Mouse (Mus musculus): Measurements from ENCODE around the gene Trim23. TPM values are rescaled to one million over a fixed set of nuclear protein-coding genes. Genes with fewer than 3 reads are reported as not detected.
"Not testable (repeated sequence)": the region's sequence is repeated elsewhere in the genome, so short reads cannot be mapped to it uniquely, and the experiment has no call there.

Trim23 gene
- polyA plus RNA-seq, 1 experiment: 4.0 TPM

GRCm38 (mm10) chr13:104187357-104187756 is 8.8 kb downstream of the Trim23 start:
- DNase-seq: no peak
- Histone ChIP-seq H3K27me3 (replicated peaks; ENCODE audit: control insufficient read depth, insufficient read depth, low read length) (no peaks in the 10 kb centered on the region), H3K4me3 (ENCODE audit: insufficient read depth, low read depth, low read length) (no peak overlapping the region), H3K36me3 (ENCODE audit: control insufficient read depth, insufficient read depth, low read length) (no peaks in the 10 kb centered on the region; the same call in none of the 2 replicates), H3K4me1 (ENCODE audit: control insufficient read depth, insufficient read depth, low read length) (no peaks in the 10 kb centered on the region), H3K27ac (ENCODE audit: insufficient read depth, low read depth, low read length) (no peak overlapping the region)
- 79% methylated on average over 4 of the region's 4 CpGs for WGBS
- TF ChIP-seq POLR2A (IDR thresholded peaks at IDR 0.05; ENCODE audit: low read depth, low read length) (no peak), CTCF (conservative IDR thresholded peaks at IDR 0.05; ENCODE audit: insufficient read depth, insufficient read length, low read depth, low read length) (no peak)

GRCm38 (mm10) chr13:104195891-104196290 is 17.3 kb downstream of the Trim23 start:
- H3K36me3 ChIP-seq (ENCODE audit: control insufficient read depth, insufficient read depth, low read length); H3K4me1 ChIP-seq (ENCODE audit: control insufficient read depth, insufficient read depth, low read length); H3K27ac ChIP-seq (ENCODE audit: insufficient read depth, low read depth, low read length); H3K27me3 ChIP-seq (replicated peaks; ENCODE audit: control insufficient read depth, insufficient read depth, low read length); H3K4me3 ChIP-seq (ENCODE audit: insufficient read depth, low read depth, low read length); DNase-seq: not testable (repeated sequence)

- WGBS: 45% methylated on average over 1 of the region's 1 CpGs
- no peaks in the 10 kb centered on the region for H3K27me3 ChIP-seq (replicated peaks; ENCODE audit: control insufficient read depth, insufficient read depth, low read length)
- H3K4me1 ChIP-seq (ENCODE audit: control insufficient read depth, insufficient read depth, low read length): no peaks in the 10 kb centered on the region
- H3K4me3 ChIP-seq (ENCODE audit: insufficient read depth, low read depth, low read length): no peak overlapping the region
- TF ChIP-seq CTCF (conservative IDR thresholded peaks at IDR 0.05; ENCODE audit: insufficient read depth, insufficient read length, low read depth, low read length) (no peak), POLR2A (IDR thresholded peaks at IDR 0.05; ENCODE audit: low read depth, low read length) (no peak)
- DNase-seq: no peak
- H3K27ac ChIP-seq (ENCODE audit: insufficient read depth, low read depth, low read length): no peak overlapping the region
- H3K36me3 ChIP-seq (ENCODE audit: control insufficient read depth, insufficient read depth, low read length): peaks cover 9% of the 10 kb centered on the region
Measured at GRCm38 (mm10) chr13:104204313-104204712, 25.7 kb downstream of the Trim23 start.

GRCm38 (mm10) chr13:104227478-104227877 is 48.9 kb downstream of the Trim23 start:
- WGBS: 16% methylated on average over 3 of the region's 3 CpGs
- peaks cover 1% of the 10 kb centered on the region; the same call in 1 of the 2 replicates for H3K36me3 ChIP-seq (ENCODE audit: control insufficient read depth, insufficient read depth, low read length)
- H3K4me3 ChIP-seq (ENCODE audit: insufficient read depth, low read depth, low read length): 0 out of 2 replicates have a peak overlapping the region, but pooled peaks have one; percentile 10
- no peak overlapping the region for H3K27ac ChIP-seq (ENCODE audit: insufficient read depth, low read depth, low read length)
- H3K4me1 ChIP-seq (ENCODE audit: control insufficient read depth, insufficient read depth, low read length): peaks cover 3% of the 10 kb centered on the region; the same call in 1 of the 2 replicates
- DNase-seq: no peak
- no peak for TF ChIP-seq CTCF (conservative IDR thresholded peaks at IDR 0.05; ENCODE audit: insufficient read depth, insufficient read length, low read depth, low read length)
- no peaks in the 10 kb centered on the region for H3K27me3 ChIP-seq (replicated peaks; ENCODE audit: control insufficient read depth, insufficient read depth, low read length)

GRCm38 (mm10) chr13:104228384-104229066 is 49.9 kb downstream of the Trim23 start, which contains the start of the genes Cenpk and Ppwd1:
Cenpk (plus strand) TSS chr13:104228611.
Ppwd1 (minus strand) TSS chr13:104228843.
- Histone ChIP-seq H3K27me3 (replicated peaks; ENCODE audit: control insufficient read depth, insufficient read depth, low read length) (no peaks in the 10 kb centered on the region), H3K4me3 (ENCODE audit: insufficient read depth, low read depth, low read length) (peak within 1 kb of the TSS; percentile 90), H3K27ac (ENCODE audit: insufficient read depth, low read depth, low read length) (peak within 1 kb of the TSS; percentile 88), H3K4me1 (ENCODE audit: control insufficient read depth, insufficient read depth, low read length) (peaks cover 3% of the 10 kb centered on the region; the same call in 1 of the 2 replicates), H3K36me3 (ENCODE audit: control insufficient read depth, insufficient read depth, low read length) (peaks cover 1% of the 10 kb centered on the region; the same call in 1 of the 2 replicates)
- under 1% methylated on average over 55 of the region's 55 CpGs for WGBS
- TF ChIP-seq POLR2A (IDR thresholded peaks at IDR 0.05; ENCODE audit: low read depth, low read length) (peak; percentile 88), CTCF (conservative IDR thresholded peaks at IDR 0.05; ENCODE audit: insufficient read depth, insufficient read length, low read depth, low read length) (no peak)
- DNase-seq: peak; percentile 98

- no peak for DNase-seq
- Histone ChIP-seq H3K27me3 (replicated peaks; ENCODE audit: control insufficient read depth, insufficient read depth, low read length) (no peaks in the 10 kb centered on the region), H3K36me3 (ENCODE audit: control insufficient read depth, insufficient read depth, low read length) (peaks cover 1% of the 10 kb centered on the region; the same call in 1 of the 2 replicates), H3K4me3 (ENCODE audit: insufficient read depth, low read depth, low read length) (peak overlapping the region; percentile 59), H3K4me1 (ENCODE audit: control insufficient read depth, insufficient read depth, low read length) (peaks cover 3% of the 10 kb centered on the region; the same call in 1 of the 2 replicates), H3K27ac (ENCODE audit: insufficient read depth, low read depth, low read length) (no peak overlapping the region)
- TF ChIP-seq POLR2A (IDR thresholded peaks at IDR 0.05; ENCODE audit: low read depth, low read length) (no peak), CTCF (conservative IDR thresholded peaks at IDR 0.05; ENCODE audit: insufficient read depth, insufficient read length, low read depth, low read length) (no peak)
- WGBS: 2% methylated on average over 15 of the region's 15 CpGs
Measured at GRCm38 (mm10) chr13:104229181-104229580, 50.6 kb downstream of the Trim23 start.

Other genes with a start within 250 kb of the Trim23 start
- 10.7 and 11.3 TPM in 2 replicates for gene Nln, start 69.2 kb upstream of the Trim23 start, polyA plus RNA-seq (2012; rRNA removed)
- gene Sgtb, start 69.1 kb upstream of the Trim23 start, polyA plus RNA-seq (2012; rRNA removed): 1.1 and 1.3 TPM in 2 replicates
- 10.3 and 12.1 TPM in 2 replicates for gene Trappc13, start 328 bp upstream of the Trim23 start, polyA plus RNA-seq (2012; rRNA removed)
- 0.16 and 0.17 TPM in 2 replicates for gene Cenpk, start 49.8 kb downstream of the Trim23 start, polyA plus RNA-seq (2012; rRNA removed)
- gene Ppwd1, start 50.0 kb downstream of the Trim23 start, polyA plus RNA-seq (2012; rRNA removed): 1.4 and 2.0 TPM in 2 replicates
- gene Adamts6, start 109.0 kb downstream of the Trim23 start, polyA plus RNA-seq (2012; rRNA removed): 1.7 and 1.8 TPM in 2 replicates